In genomic region chr1:182427426-182427825, GRCm38 (mm10) we compare ENCODE assay signal across 9 mouse cellular contexts. TPM values are rescaled to one million over a fixed set of nuclear protein-coding genes. Genes with fewer than 3 reads are reported as not detected.
DNase-seq lines count a peak whose midpoint lies in the region; ATAC-seq and TF ChIP-seq lines count a peak whose summit lies in the region.
"Had no signal": no experiment of that assay in that cellular context is flagged by ENCODE, and none has a peak within 500 bp of the region (broad histone marks: within the 10 kb centered on the region; RNA-seq: fewer than 3 reads in every experiment).

No protein-coding gene starts in this region.

- no peak overlapping the region for H3K4me3 ChIP-seq in left cerebral cortex, adult 2 months
- no peak overlapping the region for H3K4me3 ChIP-seq in midbrain, embryonic 14.5 days (replicated peaks; ENCODE audit: low read depth, low read length)
- H3K4me3 ChIP-seq: neural tube, embryonic 15.5 days had no signal

- intact Hi-C loops in left cerebral cortex, adult 2 months (cut with DNase I) = no loop called here

- DNase-seq in adrenal gland, postnatal 10 days = peak; percentile 74
- no peak for DNase-seq in adrenal gland, adult 8-10 months
- peak; percentile 23 for DNase-seq in ovary, postnatal 36 days (ENCODE audit: low spot score)
- DNase-seq in ovary, postnatal 10 days (ENCODE audit: low spot score) = no peak
- DNase-seq in kidney, postnatal 14 days = peak; percentile 68
- no peak for DNase-seq in left cerebral cortex, adult 2 months (ENCODE audit: extremely low spot score in 1 of 2, low spot score in 2 of 2)
- DNase-seq in cerebellum, adult 11-12 months = no peak
- DNase-seq in midbrain, embryonic 14.5 days = no peak

- H3K4me2 ChIP-seq in midbrain, embryonic 14.5 days (ENCODE audit: low read length) = no peak overlapping the region
- H3K4me2 ChIP-seq: neural tube, embryonic 15.5 days had no signal

- ATAC-seq in midbrain, embryonic 14.5 days (ENCODE audit: low FRiP score, low TSS enrichment) = no peak

- H3K27me3 ChIP-seq in midbrain, embryonic 14.5 days (ENCODE audit: control insufficient read depth, insufficient read depth, low read length) = no peaks in the 10 kb centered on the region
- H3K27me3 ChIP-seq: neural tube, embryonic 15.5 days had no signal

- no peak for TF ChIP-seq CTCF in left cerebral cortex, adult 2 months (IDR thresholded peaks at IDR 0.05)

- H3K9ac ChIP-seq in midbrain, embryonic 14.5 days (replicated peaks; ENCODE audit: low read length) = no peak overlapping the region
- H3K9ac ChIP-seq: neural tube, embryonic 15.5 days had no signal

- no peaks in the 10 kb centered on the region for H3K9me3 ChIP-seq in midbrain, embryonic 14.5 days (ENCODE audit: control insufficient read depth, low read length)
- H3K9me3 ChIP-seq: neural tube, embryonic 15.5 days had no signal

- 0 out of 2 replicates have a peak, but pooled peaks cover 9% of the 10 kb centered on the region for H3K4me1 ChIP-seq in midbrain, embryonic 14.5 days (ENCODE audit: control insufficient read depth, insufficient read depth, low read length)

- H3K36me3 ChIP-seq in midbrain, embryonic 14.5 days (ENCODE audit: control insufficient read depth, insufficient read depth, low read length) = peaks cover 26% of the 10 kb centered on the region

- H3K27ac ChIP-seq in left cerebral cortex, adult 2 months = no peak overlapping the region
- no peak overlapping the region for H3K27ac ChIP-seq in midbrain, embryonic 14.5 days (replicated peaks; ENCODE audit: low read depth, low read length)
- H3K27ac ChIP-seq: neural tube, embryonic 15.5 days had no signal

- 85% methylated on average over 1 of the region's 1 CpGs for WGBS in midbrain, embryonic 14.5 days

RNA-seq across cellular contexts. Expression of gene Trp53bp2, which starts 18.5 kb away (rescaled TPM):
- total RNA-seq in adrenal gland, postnatal 10 days (2021) = 10 to 100 TPM; 21.2 to 21.9 TPM
- 10 to 100 TPM; 21.5 to 30.6 (median 24.0) TPM for total RNA-seq in adrenal gland, adult 8-10 months (2022)
- 10 to 100 TPM; 20.4 to 22.6 TPM for total RNA-seq in left cerebral cortex, adult 2 months (2021)
- 13.9 and 25.5 TPM in 2 replicates for polyA plus RNA-seq in midbrain, embryonic 14.5 days (2014; fragmentation: Nextera tagmentation; extraction: Ambion mirVana)

Comparison
In these comparisons a context has a peak if more than half of its experiments do, and no peak if none do; other contexts are left out.
1. DNase-seq: peak in adrenal gland, postnatal 10 days (single experiment), ovary, postnatal 36 days (single experiment) and kidney, postnatal 14 days (single experiment); none in adrenal gland, adult 8-10 months (single experiment), ovary, postnatal 10 days (single experiment), left cerebral cortex, adult 2 months (0 of 2), cerebellum, adult 11-12 months (single experiment) and midbrain, embryonic 14.5 days (single experiment).